Mouse (Mus musculus): ENCODE data around the gene 9130023H24Rik. TPM values are rescaled to one million over a fixed set of nuclear protein-coding genes. Genes with fewer than 3 reads are reported as not detected.

9130023H24Rik gene
- polyA plus RNA-seq, 1 experiment from 2014 or later, result 5.8 TPM

GRCm38 (mm10) chr7:128246496-128247391, 8.9 kb upstream of the 9130023H24Rik start, which contains the start of gene Tgfb1i1:
Gene Tgfb1i1 (plus strand): TSS chr7:128246812.
- H3K4me3 ChIP-seq, result peak within 1 kb of the TSS; percentile 67
- 3% methylated on average over 30 of the region's 30 CpGs for WGBS
- H3K27me3 ChIP-seq, result no peaks in the 10 kb centered on the region
- H3K9ac ChIP-seq, result peak within 1 kb of the TSS; percentile 73
- H3K4me1 ChIP-seq (replicated peaks), result peaks cover 37% of the 10 kb centered on the region
- H3K27ac ChIP-seq, result peak within 1 kb of the TSS; percentile 97
- ATAC-seq (replicated peaks; ENCODE audit: insufficient number of reproducible peaks, insufficient read depth, low FRiP score, low read depth), result peak; percentile 86
- H3K9me3 ChIP-seq (replicated peaks), result no peaks in the 10 kb centered on the region
- peaks cover 47% of the 10 kb centered on the region for H3K36me3 ChIP-seq
- H3K4me2 ChIP-seq, result peak within 1 kb of the TSS; percentile 77

DNA sequence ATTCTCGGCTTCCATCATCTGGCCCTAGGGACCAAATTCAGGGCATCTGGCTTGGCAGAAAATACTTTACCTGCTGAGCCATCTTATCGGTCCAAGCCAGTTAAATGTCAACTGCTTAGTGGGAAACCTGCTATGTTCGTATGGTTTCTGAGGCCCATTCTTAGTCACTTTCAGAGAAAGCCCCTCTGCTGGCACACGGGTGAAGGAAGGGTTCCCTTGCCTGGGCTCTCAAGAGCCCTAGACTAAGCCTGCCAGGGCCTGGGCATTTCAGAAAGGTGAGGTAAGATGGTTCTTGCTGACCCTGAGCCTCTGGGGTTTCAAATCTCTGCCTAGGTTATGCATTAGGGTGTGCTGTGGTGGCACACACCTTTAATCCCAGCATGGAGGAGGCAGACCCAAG, 7.7 kb upstream of the 9130023H24Rik start:
- no peak for ATAC-seq (replicated peaks; ENCODE audit: insufficient number of reproducible peaks, insufficient read depth, low FRiP score, low read depth)
- Histone ChIP-seq H3K9ac (0 out of 2 replicates have a peak overlapping the region, but pooled peaks have one; percentile 73), H3K4me2 (no peak overlapping the region), H3K27me3 (no peaks in the 10 kb centered on the region), H3K4me1 (replicated peaks) (peaks cover 37% of the 10 kb centered on the region), H3K27ac (peak overlapping the region; percentile 97), H3K4me3 (0 out of 2 replicates have a peak overlapping the region, but pooled peaks have one; percentile 67), H3K36me3 (peaks cover 42% of the 10 kb centered on the region), H3K9me3 (replicated peaks) (no peaks in the 10 kb centered on the region)
- 87% methylated on average over 4 of the region's 4 CpGs for WGBS

DNA sequence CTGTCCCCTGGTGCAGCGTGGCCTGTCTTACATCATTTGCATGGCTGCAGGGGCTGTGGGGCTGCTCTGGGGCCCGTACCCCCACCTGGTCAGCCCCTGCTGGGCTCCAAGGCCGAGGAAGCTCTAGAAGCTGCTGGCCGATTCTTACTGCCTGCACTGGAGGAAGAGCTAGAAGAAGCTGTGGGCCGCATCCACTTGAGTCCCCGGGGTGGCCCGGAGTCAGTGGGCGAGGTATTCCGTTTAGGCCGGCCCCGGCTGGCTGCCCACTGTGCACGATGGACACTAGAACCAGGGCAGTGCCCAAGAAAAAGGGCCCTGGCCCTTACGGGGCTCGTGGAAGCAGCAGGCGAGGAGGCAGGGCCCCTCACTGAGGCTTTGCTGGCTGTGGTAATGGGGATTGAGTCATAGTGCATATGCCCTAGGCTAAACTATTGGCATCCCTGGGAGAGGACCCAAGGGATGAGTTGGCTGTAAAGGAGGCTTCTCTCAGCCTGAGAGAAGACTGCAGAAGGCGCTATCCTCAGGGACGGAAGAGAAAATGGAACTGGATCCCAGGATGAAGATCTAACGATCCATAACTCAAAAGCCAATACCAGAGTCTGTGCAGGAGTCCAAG, 6.7 kb upstream of the 9130023H24Rik start:
- ATAC-seq (replicated peaks; ENCODE audit: insufficient number of reproducible peaks, insufficient read depth, low FRiP score, low read depth), result no peak
- Histone ChIP-seq H3K27me3 (no peaks in the 10 kb centered on the region), H3K9ac (no peak overlapping the region), H3K4me2 (no peak overlapping the region), H3K36me3 (peaks cover 42% of the 10 kb centered on the region), H3K4me1 (replicated peaks) (peaks cover 31% of the 10 kb centered on the region), H3K27ac (0 out of 2 replicates have a peak overlapping the region, but pooled peaks have one; percentile 3), H3K9me3 (replicated peaks) (no peaks in the 10 kb centered on the region), H3K4me3 (no peak overlapping the region)
- WGBS, result 91% methylated on average over 18 of the region's 18 CpGs

GRCm38 (mm10) chr7:128243921-128244320, 6.1 kb upstream of the 9130023H24Rik start:
- no peak overlapping the region for H3K4me2 ChIP-seq
- no peak for ATAC-seq (replicated peaks; ENCODE audit: insufficient number of reproducible peaks, insufficient read depth, low FRiP score, low read depth)
- no peaks in the 10 kb centered on the region for H3K9me3 ChIP-seq (replicated peaks)
- peaks cover 33% of the 10 kb centered on the region for H3K4me1 ChIP-seq (replicated peaks)
- H3K9ac ChIP-seq, result no peak overlapping the region
- peaks cover 36% of the 10 kb centered on the region for H3K36me3 ChIP-seq
- H3K4me3 ChIP-seq, result no peak overlapping the region
- H3K27me3 ChIP-seq, result no peaks in the 10 kb centered on the region
- 77% methylated on average over 10 of the region's 10 CpGs for whole genome bisulfite sequencing
- 0 out of 2 replicates have a peak overlapping the region, but pooled peaks have one; percentile 3 for H3K27ac ChIP-seq

DNA sequence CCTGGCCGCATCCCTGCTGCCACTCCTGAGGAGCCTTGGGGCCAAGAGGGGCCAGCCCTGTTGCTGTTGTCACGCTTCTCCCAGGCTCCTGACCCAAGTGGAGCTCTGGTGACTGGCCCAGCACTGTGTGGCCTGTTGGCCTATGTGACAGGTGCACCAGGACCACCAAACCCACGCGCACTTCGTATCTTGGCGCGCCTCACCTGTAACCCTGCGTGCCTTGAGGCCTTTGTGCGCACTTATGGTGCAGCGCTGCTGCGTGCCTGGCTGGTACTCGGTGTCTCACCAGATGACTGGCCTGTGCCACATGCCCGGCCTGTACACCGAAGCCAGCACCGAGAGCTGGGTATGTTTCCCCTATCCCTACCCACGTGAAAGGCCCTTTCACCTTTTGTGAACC, 4.5 kb upstream of the 9130023H24Rik start:
- ATAC-seq (replicated peaks; ENCODE audit: insufficient number of reproducible peaks, insufficient read depth, low FRiP score, low read depth), result no peak
- no peaks in the 10 kb centered on the region for H3K27me3 ChIP-seq
- WGBS, result 94% methylated on average over 16 of the region's 16 CpGs
- H3K9me3 ChIP-seq (replicated peaks), result no peaks in the 10 kb centered on the region
- no peak overlapping the region for H3K4me2 ChIP-seq
- H3K27ac ChIP-seq, result no peak overlapping the region
- H3K9ac ChIP-seq, result no peak overlapping the region
- peaks cover 33% of the 10 kb centered on the region for H3K36me3 ChIP-seq
- no peak overlapping the region for H3K4me3 ChIP-seq
- H3K4me1 ChIP-seq (replicated peaks), result peaks cover 26% of the 10 kb centered on the region

DNA sequence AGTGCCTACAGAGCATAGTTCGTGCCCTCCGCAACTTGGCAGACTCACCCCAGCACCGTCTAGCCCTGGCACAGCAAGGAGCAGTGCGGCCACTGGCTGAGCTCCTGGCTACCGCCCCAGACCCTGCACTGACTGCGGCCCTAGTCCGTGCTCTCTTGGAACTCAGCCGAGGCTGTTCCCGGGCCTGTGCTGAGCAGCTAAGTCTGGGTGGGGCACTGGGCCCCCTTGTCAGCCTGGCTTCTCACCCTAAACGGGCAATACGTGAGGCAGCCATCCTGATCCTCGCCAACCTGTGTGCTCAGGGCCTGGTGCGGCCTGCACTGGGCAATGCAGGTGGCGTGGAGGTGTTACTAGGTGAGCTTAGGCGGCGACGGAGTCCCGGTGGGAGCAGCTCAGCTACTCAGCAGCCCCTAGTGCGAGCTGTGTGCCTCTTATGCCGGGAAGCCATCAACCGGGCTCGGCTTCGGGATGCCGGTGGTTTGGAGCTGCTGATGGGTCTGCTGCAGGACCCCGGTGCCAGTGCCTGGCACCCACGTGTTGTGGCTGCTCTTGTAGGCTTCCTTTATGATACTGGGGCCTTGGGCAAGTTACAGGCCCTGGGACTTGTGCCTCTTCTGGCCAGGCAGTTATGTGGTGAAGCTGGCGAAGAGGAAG, 2.4 kb upstream of the 9130023H24Rik start:
- no peak for ATAC-seq (replicated peaks; ENCODE audit: insufficient number of reproducible peaks, insufficient read depth, low FRiP score, low read depth)
- peaks cover 33% of the 10 kb centered on the region for H3K36me3 ChIP-seq
- H3K9me3 ChIP-seq (replicated peaks), result no peaks in the 10 kb centered on the region
- peaks cover 20% of the 10 kb centered on the region for H3K4me1 ChIP-seq (replicated peaks)
- H3K4me2 ChIP-seq, result no peak overlapping the region
- no peak overlapping the region for H3K27ac ChIP-seq
- H3K27me3 ChIP-seq, result no peaks in the 10 kb centered on the region
- H3K9ac ChIP-seq, result no peak overlapping the region
- no peak overlapping the region for H3K4me3 ChIP-seq
- WGBS, result 90% methylated on average over 27 of the region's 27 CpGs

GRCm38 (mm10) chr7:128238991-128239390, 1.2 kb upstream of the 9130023H24Rik start:
- peak overlapping the region; percentile 77 for H3K4me2 ChIP-seq
- no peak for ATAC-seq (replicated peaks; ENCODE audit: insufficient number of reproducible peaks, insufficient read depth, low FRiP score, low read depth)
- no peaks in the 10 kb centered on the region for H3K27me3 ChIP-seq
- H3K9ac ChIP-seq, result 0 out of 2 replicates have a peak overlapping the region, but pooled peaks have one; percentile 25
- H3K36me3 ChIP-seq, result peaks cover 24% of the 10 kb centered on the region
- H3K4me3 ChIP-seq, result peak overlapping the region; percentile 85
- 21% methylated on average over 4 of the region's 4 CpGs for WGBS
- H3K27ac ChIP-seq, result peak overlapping the region; percentile 99
- H3K9me3 ChIP-seq (replicated peaks), result no peaks in the 10 kb centered on the region
- H3K4me1 ChIP-seq (replicated peaks), result peaks cover 20% of the 10 kb centered on the region

DNA sequence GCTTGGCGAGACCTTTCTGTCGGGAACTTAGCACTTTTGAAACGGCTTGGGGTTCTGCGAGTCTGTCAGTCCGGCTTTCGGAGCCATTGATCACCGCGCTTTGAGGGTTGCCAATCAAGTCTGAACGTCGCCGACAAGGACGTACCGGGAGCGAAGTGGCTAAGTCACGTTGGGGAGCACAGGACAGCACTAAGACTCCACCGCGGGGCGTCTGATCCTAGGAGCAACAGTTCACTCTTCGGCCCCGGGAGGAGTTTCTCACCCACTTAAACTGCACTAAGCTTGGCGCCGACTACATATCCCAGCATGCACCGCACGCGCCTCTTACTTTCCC, 271 bp downstream of the 9130023H24Rik start:
- Histone ChIP-seq H3K9ac (peak overlapping the region; percentile 89), H3K9me3 (replicated peaks) (no peaks in the 10 kb centered on the region), H3K36me3 (peaks cover 15% of the 10 kb centered on the region), H3K27ac (peak overlapping the region; percentile 99), H3K27me3 (no peaks in the 10 kb centered on the region), H3K4me3 (peak overlapping the region; percentile 85), H3K4me1 (replicated peaks) (peaks cover 20% of the 10 kb centered on the region), H3K4me2 (peak overlapping the region; percentile 80)
- no peak; the same call in 1 of the 2 replicates for ATAC-seq (replicated peaks; ENCODE audit: insufficient number of reproducible peaks, insufficient read depth, low FRiP score, low read depth)
- under 1% methylated on average over 25 of the region's 25 CpGs for WGBS

GRCm38 (mm10) chr7:128236856-128237592, 807 bp downstream of the 9130023H24Rik start, which contains the start of gene Armc5:
Gene Armc5 (plus strand): TSS chr7:128237342.
- H3K4me3 ChIP-seq, result peak within 1 kb of the TSS; percentile 85
- H3K36me3 ChIP-seq, result peaks cover 14% of the 10 kb centered on the region
- H3K27ac ChIP-seq, result peak within 1 kb of the TSS; percentile 99
- peak within 1 kb of the TSS; percentile 89 for H3K9ac ChIP-seq
- peak within 1 kb of the TSS; percentile 80 for H3K4me2 ChIP-seq
- H3K4me1 ChIP-seq (replicated peaks), result peaks cover 20% of the 10 kb centered on the region
- no peaks in the 10 kb centered on the region for H3K27me3 ChIP-seq
- peak; percentile 13; the same call in 1 of the 2 replicates for ATAC-seq (replicated peaks; ENCODE audit: insufficient number of reproducible peaks, insufficient read depth, low FRiP score, low read depth)
- WGBS, result 23% methylated on average over 37 of the region's 37 CpGs
- H3K9me3 ChIP-seq (replicated peaks), result no peaks in the 10 kb centered on the region

DNA sequence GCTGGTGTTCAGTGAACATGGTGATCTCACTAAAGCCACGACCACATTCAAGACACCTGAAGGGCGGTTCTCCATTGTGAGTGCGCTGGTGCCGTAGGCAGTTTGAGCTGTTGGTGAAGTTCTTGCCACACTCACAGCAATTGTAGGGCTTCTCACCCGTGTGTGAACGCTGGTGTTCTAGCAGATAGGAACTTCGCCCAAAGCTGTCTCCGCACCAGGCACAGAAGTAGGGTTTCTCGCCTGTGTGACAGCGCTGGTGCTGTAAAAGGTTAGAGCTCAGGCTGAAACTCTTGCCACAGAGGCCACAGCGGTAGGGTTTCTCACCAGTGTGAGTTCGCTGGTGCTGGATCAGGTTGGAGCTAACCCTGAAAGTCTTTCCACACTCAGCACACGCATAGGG, 1.4 kb downstream of the 9130023H24Rik start:
- H3K4me2 ChIP-seq, result no peak overlapping the region
- no peaks in the 10 kb centered on the region for H3K9me3 ChIP-seq (replicated peaks)
- 91% methylated on average over 13 of the region's 13 CpGs for WGBS
- peak overlapping the region; percentile 85; the same call in 1 of the 2 replicates for H3K4me3 ChIP-seq
- no peak for ATAC-seq (replicated peaks; ENCODE audit: insufficient number of reproducible peaks, insufficient read depth, low FRiP score, low read depth)
- peaks cover 20% of the 10 kb centered on the region for H3K4me1 ChIP-seq (replicated peaks)
- no peak overlapping the region for H3K9ac ChIP-seq
- no peaks in the 10 kb centered on the region for H3K27me3 ChIP-seq
- H3K36me3 ChIP-seq, result peaks cover 14% of the 10 kb centered on the region
- no peak overlapping the region for H3K27ac ChIP-seq
